Mouse (Mus musculus): ENCODE measurements around the gene Hmgb1.

Hmgb1 gene

GRCm38 (mm10) chr5:149185806-149186205 lies 1.5 kb upstream of the Hmgb1 start:
- no peak for DNase-seq (ENCODE audit: low read depth, low spot score)

- DNase-seq (ENCODE audit: low read depth, low spot score) = no peak
Observed at GRCm38 (mm10) chr5:149184844-149185186, 526 bp upstream of the Hmgb1 start.

- no peak for DNase-seq (ENCODE audit: low read depth, low spot score)
Observed at GRCm38 (mm10) chr5:149183721-149184103, 577 bp downstream of the Hmgb1 start.

- no peak for DNase-seq (ENCODE audit: low read depth, low spot score)
Observed at GRCm38 (mm10) chr5:149183122-149183521, 1.2 kb downstream of the Hmgb1 start.

GRCm38 (mm10) chr5:149182186-149182870 lies 2.0 kb downstream of the Hmgb1 start:
- no peak for DNase-seq (ENCODE audit: low read depth, low spot score)

- DNase-seq (ENCODE audit: low read depth, low spot score) = no peak
Observed at GRCm38 (mm10) chr5:149179826-149180225, 4.5 kb downstream of the Hmgb1 start.

- DNase-seq (ENCODE audit: low read depth, low spot score) = no peak
Observed at GRCm38 (mm10) chr5:149178095-149178494, 6.2 kb downstream of the Hmgb1 start.

GRCm38 (mm10) chr5:149175736-149176135 lies 8.6 kb downstream of the Hmgb1 start:
- no peak for DNase-seq (ENCODE audit: low read depth, low spot score)

GRCm38 (mm10) chr5:149174527-149174926 lies 9.8 kb downstream of the Hmgb1 start:
- no peak for DNase-seq (ENCODE audit: low read depth, low spot score)

- DNase-seq (ENCODE audit: low read depth, low spot score) = no peak
Observed at GRCm38 (mm10) chr5:149172246-149172645, 12.0 kb downstream of the Hmgb1 start.

- DNase-seq (ENCODE audit: low read depth, low spot score) = no peak
Observed at GRCm38 (mm10) chr5:149170841-149171588, 13.3 kb downstream of the Hmgb1 start.

- no peak for DNase-seq (ENCODE audit: low read depth, low spot score)
Observed at GRCm38 (mm10) chr5:149168816-149169215, 15.5 kb downstream of the Hmgb1 start.

GRCm38 (mm10) chr5:149168051-149168450 lies 16.2 kb downstream of the Hmgb1 start:
- no peak for DNase-seq (ENCODE audit: low read depth, low spot score)

GRCm38 (mm10) chr5:149166011-149166410 lies 18.3 kb downstream of the Hmgb1 start:
- DNase-seq (ENCODE audit: low read depth, low spot score) = no peak

- DNase-seq (ENCODE audit: low read depth, low spot score) = no peak
Observed at GRCm38 (mm10) chr5:149164881-149165280, 19.4 kb downstream of the Hmgb1 start.

- no peak for DNase-seq (ENCODE audit: low read depth, low spot score)
Observed at GRCm38 (mm10) chr5:149162890-149163289, 21.4 kb downstream of the Hmgb1 start.

- DNase-seq (ENCODE audit: low read depth, low spot score) = no peak
Observed at GRCm38 (mm10) chr5:149160469-149160868, 23.8 kb downstream of the Hmgb1 start.

- DNase-seq (ENCODE audit: low read depth, low spot score) = no peak
Observed at GRCm38 (mm10) chr5:149159021-149159420, 25.3 kb downstream of the Hmgb1 start.

GRCm38 (mm10) chr5:149156886-149157563 lies 27.3 kb downstream of the Hmgb1 start:
- DNase-seq (ENCODE audit: low read depth, low spot score) = no peak

- no peak for DNase-seq (ENCODE audit: low read depth, low spot score)
Observed at GRCm38 (mm10) chr5:149152774-149153155, 31.5 kb downstream of the Hmgb1 start.

GRCm38 (mm10) chr5:149152063-149152773 lies 32.1 kb downstream of the Hmgb1 start:
- peak; percentile 44 for DNase-seq (ENCODE audit: low read depth, low spot score)

- DNase-seq (ENCODE audit: low read depth, low spot score) = no peak
Observed at GRCm38 (mm10) chr5:149150882-149151281, 33.4 kb downstream of the Hmgb1 start.

Measured in retina, postnatal 7 days (tissue).